Mouse (Mus musculus): ENCODE measurements at regions not wholly inside any gene's neighbourhood (a gene's known extent, or its start where the extent isn't known, plus 50 kb on each side); places are given as distances from the start of the nearest gene placed in this dataset.
A peak's percentile ranks its signal among the peaks of the same experiment; 100 is the strongest.

GRCm38 (mm10) chr4:70160525-70161224, 249.6 kb downstream of the Cdk5rap2 start:
- DNase-seq = no peak

GRCm38 (mm10) chr4:70160062-70160461, 250.2 kb downstream of the Cdk5rap2 start:
- no peak for DNase-seq

GRCm38 (mm10) chr4:70153179-70153578, 257.1 kb downstream of the Cdk5rap2 start:
- DNase-seq = no peak

GRCm38 (mm10) chr4:70109011-70109410, 301.2 kb downstream of the Cdk5rap2 start:
- no peak for DNase-seq

- no peak for DNase-seq
Observed at GRCm38 (mm10) chr4:70105776-70106175, 304.5 kb downstream of the Cdk5rap2 start.

- DNase-seq = no peak
Observed at GRCm38 (mm10) chr4:70097353-70097752, 312.9 kb downstream of the Cdk5rap2 start.

- DNase-seq = no peak
Observed at GRCm38 (mm10) chr4:70078206-70078605, 332.0 kb downstream of the Cdk5rap2 start.

GRCm38 (mm10) chr4:70062516-70062915, 347.7 kb downstream of the Cdk5rap2 start:
- DNase-seq = no peak

- DNase-seq = no peak
Observed at GRCm38 (mm10) chr4:70058831-70059544, 351.3 kb downstream of the Cdk5rap2 start.

GRCm38 (mm10) chr4:70053136-70053535, 357.1 kb downstream of the Cdk5rap2 start:
- DNase-seq = peak in 1 of 2 experiments; percentile 2

- no peak for DNase-seq
Observed at GRCm38 (mm10) chr4:70038241-70038640, 372.0 kb downstream of the Cdk5rap2 start.

GRCm38 (mm10) chr4:70035912-70036311, 374.3 kb downstream of the Cdk5rap2 start:
- DNase-seq = no peak

GRCm38 (mm10) chr4:70032497-70032896, 377.7 kb downstream of the Cdk5rap2 start:
- DNase-seq = no peak

GRCm38 (mm10) chr4:70026848-70027247, 383.4 kb downstream of the Cdk5rap2 start:
- no peak for DNase-seq

GRCm38 (mm10) chr4:70024838-70025376, 385.3 kb downstream of the Cdk5rap2 start:
- no peak for DNase-seq

GRCm38 (mm10) chr4:70020905-70021470, 389.3 kb downstream of the Cdk5rap2 start:
- no peak for DNase-seq

- DNase-seq = no peak
Observed at GRCm38 (mm10) chr4:70012220-70012580, 398.0 kb downstream of the Cdk5rap2 start.

GRCm38 (mm10) chr4:70011491-70012219, 398.6 kb downstream of the Cdk5rap2 start:
- DNase-seq = no peak

GRCm38 (mm10) chr4:70010466-70010865, 399.8 kb downstream of the Cdk5rap2 start:
- no peak for DNase-seq

GRCm38 (mm10) chr4:70004966-70005365, 405.3 kb downstream of the Cdk5rap2 start:
- DNase-seq = no peak

GRCm38 (mm10) chr4:69993226-69993625, 417.0 kb downstream of the Cdk5rap2 start:
- DNase-seq = no peak

GRCm38 (mm10) chr4:69974208-69974607, 436.0 kb downstream of the Cdk5rap2 start:
- no peak for DNase-seq

- DNase-seq = no peak
Observed at GRCm38 (mm10) chr4:69973566-69973965, 436.7 kb downstream of the Cdk5rap2 start.

All from kidney, postnatal 25 days (tissue).